Mouse (Mus musculus): Measurements from ENCODE around the gene Sept10. TPM values are rescaled to one million over a fixed set of nuclear protein-coding genes. Genes with fewer than 3 reads are reported as not detected.
"Not testable (repeated sequence)": the region's sequence is repeated elsewhere in the genome, so short reads cannot be mapped to it uniquely, and the experiment has no call there.

Sept10 gene
- total and polyA plus RNA-seq, 3 experiments, result 8.3 to 48.2 (median 40.9) TPM

DNA sequence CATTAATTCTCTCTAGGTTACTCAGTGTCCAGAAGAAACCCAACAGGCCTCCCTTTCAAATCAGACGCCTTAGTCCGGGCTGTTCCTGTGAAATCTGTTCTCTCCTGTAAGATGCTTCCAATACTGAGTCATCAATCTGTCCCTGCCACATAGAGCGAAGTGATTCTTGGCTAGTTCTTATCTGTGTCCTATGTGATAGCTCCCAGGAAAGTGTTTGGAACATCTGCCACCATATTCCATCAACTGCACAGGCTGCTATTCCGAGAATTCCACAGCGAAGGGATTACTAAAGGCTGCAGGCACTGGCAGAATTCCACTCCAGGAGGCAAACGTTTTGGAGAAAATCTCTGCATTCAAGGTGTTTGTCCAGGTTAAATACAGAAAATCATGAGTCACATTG lies 94.0 kb downstream of the Sept10 start:
- DNase-seq, result no peak

DNA sequence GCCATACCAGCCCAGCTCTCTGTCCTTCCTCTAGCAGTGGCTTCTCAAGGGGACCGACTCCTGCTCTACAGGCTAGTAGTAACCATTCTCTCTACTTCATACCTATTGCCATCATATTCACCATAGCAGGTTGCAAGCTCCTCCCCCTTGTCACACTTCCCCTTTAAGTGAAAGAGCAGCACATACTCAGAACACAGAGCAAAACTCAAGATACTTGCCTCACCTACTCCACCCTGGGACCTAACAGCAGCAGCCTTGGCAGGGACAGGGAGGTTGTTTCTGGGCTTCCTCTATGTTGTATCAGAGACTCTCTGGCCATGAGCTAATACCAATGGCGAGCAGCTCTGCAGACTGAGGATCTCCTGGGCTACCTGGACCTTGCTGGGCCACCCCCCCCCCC lies 96.2 kb downstream of the Sept10 start:
- no peak for DNase-seq

DNA sequence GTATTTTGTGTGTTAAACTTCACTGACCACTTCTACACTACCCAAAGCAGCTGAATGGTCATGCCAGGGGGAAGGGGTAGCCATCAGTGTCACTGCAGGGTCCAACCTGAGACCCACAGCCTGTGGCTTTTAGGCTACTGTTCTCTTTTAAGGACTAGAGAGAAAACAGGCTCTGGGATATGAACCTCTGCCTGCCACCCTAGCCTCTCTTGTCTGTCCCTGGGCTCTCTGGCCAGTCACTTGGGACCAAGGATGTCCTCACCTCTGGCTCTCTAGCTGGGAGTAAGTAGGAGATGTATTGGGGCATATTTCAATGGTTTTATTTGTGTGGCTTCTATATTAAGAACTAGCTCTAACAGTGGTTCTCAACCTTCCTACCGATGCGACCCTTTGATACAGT lies 101.8 kb downstream of the Sept10 start:
- no peak for DNase-seq

DNA sequence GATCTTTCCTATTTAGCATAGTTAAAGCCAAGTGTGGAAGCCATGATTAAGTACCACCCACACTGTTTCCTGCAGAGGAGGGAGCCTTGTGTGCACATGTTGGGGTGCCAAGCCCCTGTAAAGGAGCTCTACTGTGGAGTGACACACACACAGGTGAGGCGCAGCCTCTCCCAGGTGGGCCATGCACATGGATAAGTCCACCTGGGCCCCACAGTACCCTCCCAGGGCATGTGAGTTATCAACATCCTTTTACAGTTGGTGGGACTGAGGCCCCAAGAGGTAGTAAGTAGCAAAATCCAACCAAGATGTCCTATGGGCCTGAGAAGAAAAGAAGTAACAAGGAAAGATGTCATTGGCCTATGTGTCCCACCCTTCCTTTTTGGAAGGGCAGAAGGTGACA lies 102.6 kb downstream of the Sept10 start:
- no peak for DNase-seq

DNA sequence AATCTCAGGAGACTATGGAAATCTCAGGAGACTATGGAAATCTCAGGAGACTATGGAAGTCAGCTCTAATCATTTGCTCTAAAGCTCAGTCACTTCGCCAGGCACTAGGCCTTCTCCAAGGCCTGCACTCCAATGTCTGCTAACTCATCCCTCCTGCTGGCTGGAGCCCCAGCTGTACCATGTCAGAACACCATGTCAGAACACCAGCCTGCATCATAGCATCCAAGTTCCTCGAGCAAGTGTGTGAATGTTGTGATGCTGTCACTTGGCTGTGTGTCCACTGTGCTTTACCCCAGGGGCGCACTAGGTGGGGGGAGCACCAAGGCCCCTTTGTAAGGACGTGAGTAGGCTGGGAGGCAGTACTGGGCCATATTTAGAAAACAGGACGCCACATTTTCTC lies 104.1 kb downstream of the Sept10 start:
- no peak for DNase-seq

DNA sequence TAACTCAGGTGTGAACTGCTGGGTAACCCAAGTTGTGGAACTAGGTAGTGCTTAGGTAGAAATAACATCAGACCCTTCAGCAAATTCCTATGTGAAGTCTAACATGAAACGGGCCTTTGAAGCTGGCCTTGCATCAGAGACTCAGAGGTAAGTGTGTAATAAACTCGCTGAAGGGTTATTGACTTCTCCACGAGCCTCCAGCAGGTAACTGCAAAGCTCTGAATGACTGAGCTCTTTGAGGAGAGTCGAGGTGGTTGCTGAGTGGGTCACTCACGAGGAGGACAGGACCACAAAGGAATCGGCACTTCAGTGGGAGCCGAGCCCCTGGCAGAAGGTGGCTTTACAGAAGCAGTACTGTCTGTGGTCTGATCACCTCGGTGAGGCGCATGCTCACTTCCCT lies 105.3 kb downstream of the Sept10 start:
- DNase-seq, result no peak

DNA sequence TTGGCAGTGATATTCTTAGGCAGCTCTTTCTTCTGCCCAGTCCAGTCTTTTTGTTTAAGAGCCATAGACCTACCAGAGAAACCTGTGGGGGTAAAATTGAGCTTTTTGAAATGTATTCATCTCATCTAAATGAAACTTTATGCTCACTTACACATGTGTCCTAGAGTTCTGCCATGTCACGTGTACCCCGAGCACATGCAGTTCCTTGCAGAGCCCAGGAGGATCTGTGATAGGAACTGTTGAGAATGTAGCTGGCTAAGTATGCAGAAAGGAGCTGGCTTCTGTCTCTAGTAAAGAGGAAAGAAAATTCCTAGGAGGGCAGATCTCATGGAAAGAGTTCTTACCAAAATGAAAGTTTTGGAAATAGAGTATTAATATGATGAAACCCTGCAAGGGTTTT lies 106.0 kb downstream of the Sept10 start:
- DNase-seq, result no peak

DNA sequence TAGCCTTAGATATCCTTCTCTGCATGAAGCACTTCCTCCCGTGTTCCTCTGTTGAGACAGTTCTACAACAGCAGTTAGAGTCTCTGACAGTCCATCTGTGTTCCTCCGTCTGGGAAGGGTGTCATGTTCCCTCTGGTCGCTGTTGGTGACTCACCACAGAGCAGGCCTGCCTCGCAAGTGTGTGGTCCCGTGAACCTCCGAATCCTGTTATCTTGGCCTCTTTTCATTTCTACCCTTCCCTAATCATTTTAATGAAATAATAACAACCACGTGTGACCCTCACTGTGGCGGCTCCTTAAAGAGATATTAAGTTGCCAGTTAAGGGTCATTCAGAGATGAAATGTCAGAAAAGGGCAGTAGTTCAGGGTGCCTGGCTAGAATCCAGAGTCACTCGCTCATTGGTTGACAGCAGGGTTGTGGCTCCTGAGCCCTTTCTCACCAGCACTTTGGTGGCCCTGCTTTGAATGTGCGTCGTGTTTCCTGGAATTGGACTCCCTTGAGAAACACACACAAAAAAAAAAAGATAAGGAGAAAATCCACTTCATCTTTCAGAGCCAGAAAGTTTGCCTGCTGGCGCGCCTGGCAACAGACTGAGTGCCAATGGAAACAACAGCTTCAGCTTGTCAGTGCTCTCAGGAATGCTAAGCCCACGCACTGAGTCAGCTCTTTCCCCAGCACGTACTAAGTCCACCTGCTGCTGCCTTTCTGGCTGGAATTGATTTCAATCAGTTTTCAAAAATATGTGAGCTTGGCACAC lies 106.9 kb downstream of the Sept10 start:
- DNase-seq, result peak; percentile 65

DNA sequence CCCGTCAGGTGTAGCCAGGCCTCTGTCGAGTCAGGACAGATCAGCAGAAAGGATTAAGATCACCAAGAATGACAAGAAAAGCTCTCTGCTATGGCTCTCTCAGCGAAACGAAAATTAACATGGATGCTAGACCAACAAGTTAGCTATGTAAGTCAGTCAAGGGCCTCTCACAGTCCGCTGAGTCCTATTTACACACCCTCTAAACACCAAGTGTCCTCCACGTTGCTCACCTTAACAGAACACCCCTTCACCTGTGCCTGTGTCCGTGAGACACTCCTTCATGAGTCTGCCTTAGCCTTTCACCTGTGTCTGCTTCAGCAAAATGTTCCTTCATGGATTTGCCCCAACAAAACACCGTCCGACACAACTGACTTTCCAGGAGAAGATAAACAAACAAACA lies 108.3 kb downstream of the Sept10 start:
- DNase-seq, result no peak

DNA sequence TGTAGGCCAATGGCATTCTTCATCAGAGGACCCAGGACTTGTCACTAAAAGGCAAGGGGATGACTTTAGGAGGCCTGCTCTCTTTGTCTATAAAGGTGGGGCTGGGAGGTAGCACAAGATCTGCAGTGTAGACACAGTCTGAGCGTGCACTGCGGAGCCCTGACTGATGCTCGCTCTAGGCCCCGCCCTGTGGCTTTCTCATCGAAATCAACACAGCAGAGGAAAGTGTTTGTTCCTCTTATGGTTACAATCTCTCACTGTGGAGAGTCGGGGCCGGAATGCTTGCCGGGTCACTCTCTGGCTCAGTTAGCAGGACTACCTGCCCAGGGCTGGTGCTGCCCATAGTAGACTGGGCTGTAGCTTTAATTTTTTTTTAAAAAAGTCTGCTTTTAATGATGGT lies 108.9 kb downstream of the Sept10 start:
- no peak for DNase-seq

DNA sequence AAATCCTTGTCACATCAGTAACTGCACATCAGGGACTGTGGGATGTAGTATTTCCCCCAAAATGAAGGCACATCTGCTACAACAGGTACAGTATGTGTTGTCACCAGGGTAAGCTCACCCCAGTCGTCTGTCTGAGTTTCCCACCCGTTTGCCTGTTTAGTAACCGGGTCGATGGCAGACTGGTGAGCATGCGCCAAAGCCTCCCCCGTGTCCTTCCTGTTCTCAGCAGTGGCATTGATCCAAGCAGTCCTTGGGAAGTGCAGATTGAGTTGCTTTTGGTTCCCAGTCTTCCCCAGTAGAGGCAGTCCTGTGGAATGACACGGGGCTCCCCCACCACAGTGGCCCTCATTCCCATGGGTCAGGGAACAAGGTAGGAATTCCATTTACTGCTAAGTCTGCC lies 111.3 kb downstream of the Sept10 start:
- DNase-seq, result no peak

DNA sequence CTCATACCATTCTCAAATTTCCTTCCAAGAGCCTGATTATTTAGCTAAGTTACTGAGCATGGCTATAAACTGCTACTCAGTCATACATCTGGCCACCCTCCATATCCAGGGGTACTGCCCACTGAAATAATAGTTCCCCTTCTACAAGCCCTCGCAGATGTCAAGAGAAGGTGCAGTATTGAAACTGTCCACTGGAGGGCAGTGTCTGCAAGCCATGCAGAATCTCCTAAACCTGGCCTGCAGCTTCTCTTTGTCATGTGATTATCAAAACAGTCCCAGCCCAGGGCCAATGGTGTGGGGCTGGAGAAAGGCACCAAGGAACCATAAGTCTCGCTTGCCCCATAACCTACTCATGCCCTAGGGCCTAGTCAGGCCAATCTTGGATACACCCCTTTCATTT lies 112.6 kb downstream of the Sept10 start:
- peak; percentile 59 for DNase-seq

DNA sequence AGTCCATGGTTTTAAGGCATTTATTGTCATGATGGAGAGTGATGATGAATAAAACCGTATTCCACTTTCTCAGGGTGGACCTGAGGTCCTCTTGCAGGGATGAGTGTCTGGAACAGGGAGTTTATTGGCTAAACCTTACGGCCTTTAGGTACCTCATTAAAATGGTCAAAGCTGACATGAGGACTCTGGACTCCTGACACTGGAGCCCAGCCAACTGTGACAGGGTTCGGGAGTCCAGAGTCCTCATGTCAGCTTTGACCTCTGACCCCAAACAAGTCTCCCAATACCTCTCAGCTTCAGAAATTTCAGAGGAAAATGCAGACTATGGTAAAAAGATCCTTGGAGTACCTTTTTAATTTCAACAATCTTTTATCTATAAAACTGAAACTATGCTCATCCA lies 115.0 kb downstream of the Sept10 start:
- no peak for DNase-seq

DNA sequence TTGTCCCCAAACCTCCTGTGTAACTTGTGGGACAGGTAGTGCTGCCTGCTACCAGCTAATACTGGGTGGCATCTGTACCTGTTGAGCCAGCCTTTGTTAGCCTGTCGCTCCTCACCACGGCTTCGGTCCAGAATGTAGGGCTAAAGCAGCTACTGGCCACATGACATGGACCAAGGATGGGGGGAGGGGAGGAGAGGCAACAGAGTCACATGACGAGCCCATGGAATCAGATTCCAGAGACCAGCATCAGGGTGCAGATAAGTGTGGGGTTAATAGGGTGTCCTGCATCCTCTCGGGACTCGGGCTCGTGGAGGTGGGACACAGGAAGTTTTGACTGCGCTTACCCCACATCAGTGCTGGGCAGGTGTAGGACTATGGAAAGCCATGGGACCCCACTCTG lies 115.8 kb downstream of the Sept10 start:
- no peak for DNase-seq

DNA sequence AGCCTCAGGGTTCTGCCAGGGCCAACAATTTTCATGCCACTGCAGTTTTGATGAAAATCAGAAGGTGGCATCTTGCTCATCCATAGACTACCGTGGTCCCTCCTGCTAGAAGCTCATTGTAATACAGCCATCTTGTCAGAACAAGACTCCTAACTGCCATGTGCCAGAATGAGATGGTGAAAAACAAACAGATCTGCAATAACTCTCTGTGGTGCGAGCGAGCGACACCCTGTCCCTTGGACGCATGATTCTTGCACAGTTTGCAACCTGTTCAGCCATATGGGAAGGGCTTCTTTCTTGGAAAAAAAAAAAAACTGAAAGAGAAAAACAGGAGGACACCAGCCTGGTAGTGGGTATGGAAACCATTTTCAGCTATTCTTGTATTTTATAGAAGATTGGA lies 117.0 kb downstream of the Sept10 start:
- no peak for DNase-seq

DNA sequence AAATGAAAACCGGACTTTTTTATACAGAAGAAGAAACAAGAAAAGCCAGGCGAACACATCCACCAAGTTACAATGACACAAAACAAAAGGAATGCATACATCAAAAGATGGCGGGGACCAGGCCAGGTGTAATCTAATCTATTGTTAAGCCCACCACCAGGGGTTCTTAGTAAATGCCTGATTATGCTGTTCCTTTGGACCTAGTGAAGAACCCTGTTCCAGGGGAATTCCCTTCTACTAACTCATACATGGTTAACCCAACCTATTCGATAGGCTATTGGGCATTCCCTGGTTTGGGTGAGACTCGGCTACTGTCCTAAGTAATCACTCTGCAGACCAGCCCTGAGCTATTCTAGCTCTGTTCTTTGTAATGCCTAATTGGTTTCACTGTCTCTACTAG lies 118.6 kb downstream of the Sept10 start:
- not testable (repeated sequence) for DNase-seq

DNA sequence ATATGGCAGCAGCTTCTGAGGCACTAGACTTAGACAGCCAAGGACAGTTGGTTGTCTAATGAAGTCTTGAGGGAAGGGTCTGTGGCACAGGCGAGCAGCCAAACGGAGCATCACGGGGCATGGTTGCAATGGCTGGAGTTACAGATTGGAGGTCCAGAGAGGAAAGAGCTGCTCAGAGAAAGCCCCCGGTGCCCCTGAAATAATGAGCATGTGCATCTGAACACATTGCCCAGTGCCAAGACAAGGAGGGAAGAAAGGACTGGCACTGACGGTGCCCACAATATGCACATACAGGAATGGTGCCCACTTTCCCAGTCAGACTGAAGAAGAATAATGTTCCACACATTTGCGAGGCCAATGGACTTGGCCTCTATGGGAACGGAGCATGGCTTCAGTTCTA lies 129.7 kb downstream of the Sept10 start:
- DNase-seq, result no peak

Other genes starting within 250 kb of the Sept10 start
- gene Sowahc, start 106 bp upstream of the Sept10 start, total RNA-seq (2021), result 10 to 100 TPM; 29.8 to 45.9 TPM
- gene Sowahc, start 106 bp upstream of the Sept10 start, polyA plus RNA-seq (2012; rRNA removed), result 11.4 and 15.2 TPM in 2 replicates
- gene P4ha1, start 101.4 kb upstream of the Sept10 start, total RNA-seq (2021), result 10 to 100 TPM; 44.4 to 79.9 TPM
- 4.7 and 7.6 TPM in 2 replicates for gene P4ha1, start 101.4 kb upstream of the Sept10 start, polyA plus RNA-seq (2012; rRNA removed)
- gene Gm10273, start 173.8 kb upstream of the Sept10 start, total RNA-seq (2021), result 10 to 100 TPM; 44.3 to 75.4 TPM
- 2.9 and 4.5 TPM in 2 replicates for gene Gm10273, start 173.8 kb upstream of the Sept10 start, polyA plus RNA-seq (2012; rRNA removed)
- gene Pla2g12b, start 181.8 kb upstream of the Sept10 start, total RNA-seq (2021), result not detected
- not detected in 2 replicates for gene Pla2g12b, start 181.8 kb upstream of the Sept10 start, polyA plus RNA-seq (2012; rRNA removed)
- 1 to 10 TPM; 3.0 to 3.7 TPM for gene Oit3, start 219.9 kb upstream of the Sept10 start, total RNA-seq (2021)
- gene Oit3, start 219.9 kb upstream of the Sept10 start, polyA plus RNA-seq (2012; rRNA removed), result 6.1 and 8.8 TPM in 2 replicates